Mouse (Mus musculus) midbrain, embryonic 15.5 days (tissue): ENCODE data around the gene Olfr165. TPM values are rescaled to one million over a fixed set of nuclear protein-coding genes. Genes with fewer than 3 reads are reported as not detected.
"Not testable (repeated sequence)": the region's sequence is repeated elsewhere in the genome, so short reads cannot be mapped to it uniquely, and the experiment has no call there.

Experiments
- ATAC-seq: fragments of 200-750 bp; cut with Nextera tagmentation; replicated peaks from 2 replicates; pipeline ENCODE4 v1.8.0; 2017; ENCODE audit warnings: moderate TSS enrichment
- H3K27ac ChIP-seq: fragments of 300-500 bp; sonication (generic); 2 replicates; pipeline ENCODE4 v1.5.1; 2015; ENCODE audit warnings: mild to moderate bottlenecking, inconsistent platforms
- H3K27me3 ChIP-seq: fragments of 300-500 bp; sonication (generic); replicated peaks from 2 replicates; pipeline ENCODE4 v1.6.1; 2015; ENCODE audit warnings: inconsistent platforms
- H3K36me3 ChIP-seq: fragments of 300-500 bp; sonication (generic); replicated peaks from 2 replicates; pipeline ENCODE4 v1.6.1; 2015; ENCODE audit warnings: inconsistent platforms
- H3K4me1 ChIP-seq: fragments of 300-500 bp; sonication (generic); 2 replicates; pipeline ENCODE4 v1.6.1; 2015; ENCODE audit warnings: inconsistent platforms
- H3K4me2 ChIP-seq: fragments of 300-500 bp; sonication (generic); 2 replicates; pipeline ENCODE4 v1.6.1; 2015; ENCODE audit warnings: inconsistent platforms, mild to moderate bottlenecking, moderate library complexity
- H3K4me3 ChIP-seq: fragments of 300-500 bp; sonication (generic); 2 replicates; pipeline ENCODE4 v1.5.1; 2015; ENCODE audit warnings: mild to moderate bottlenecking, inconsistent platforms
- H3K9ac ChIP-seq: fragments of 300-500 bp; sonication (generic); 2 replicates; pipeline ENCODE4 v1.6.1; 2015; ENCODE audit warnings: mild to moderate bottlenecking, inconsistent platforms
- H3K9me3 ChIP-seq: fragments of 300-500 bp; sonication (generic); 2 replicates; pipeline ENCODE4 v1.6.1; 2016; ENCODE audit warnings: inconsistent platforms
- WGBS: fragments of 180-500 bp; shearing (Covaris S2); methylation state at CpG from one replicate; pipeline ENCODE4 v1.1.7; 2015; ENCODE audit warnings: mixed read lengths; 5-methylcytosine and 5-hydroxymethylcytosine counted together
- polyA plus RNA-seq: library from polyadenylated mRNA; unstranded; fragments of >200 nt; fragmentation: Nextera tagmentation; extraction: Ambion mirVana; gene quantifications from 2 replicates; pipeline ENCODE4 v1.2.1, GENCODE M21; 2015

Olfr165 gene
- polyA plus RNA-seq: not detected in 2 replicates

DNA sequence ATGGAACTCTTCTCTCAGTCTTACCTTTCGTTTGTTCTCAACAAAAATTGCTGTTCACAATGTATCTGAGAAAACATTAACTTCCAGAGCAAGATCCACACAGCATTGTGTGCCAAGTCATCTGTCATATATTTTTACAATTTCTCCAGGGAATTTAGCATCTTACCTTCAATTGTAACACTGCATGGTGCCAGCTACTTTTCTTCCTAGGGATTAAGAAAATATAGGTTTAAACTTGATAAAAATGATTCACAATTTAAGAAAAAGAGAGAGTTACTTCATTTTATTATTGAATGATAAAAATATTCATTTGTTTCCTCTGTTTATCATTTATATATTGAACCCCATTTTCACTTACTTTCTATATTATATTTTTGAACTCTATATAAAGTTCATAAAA, at the start of gene Olfr165:
Olfr165 (minus strand) TSS at position 101 of the 400 bp plus-strand sequence.
- ATAC-seq: no peak
- WGBS: 62% methylated on average over 1 of the region's 1 CpGs

GRCm38 (mm10) chr16:19464365-19464764, 41.4 kb upstream of the Olfr165 start:
- Histone ChIP-seq H3K9ac (no peak overlapping the region), H3K4me2 (no peak overlapping the region), H3K27me3 (no peaks in the 10 kb centered on the region), H3K9me3 (no peaks in the 10 kb centered on the region), H3K4me1 (no peaks in the 10 kb centered on the region), H3K36me3 (no peaks in the 10 kb centered on the region), H3K4me3 (no peak overlapping the region), H3K27ac (no peak overlapping the region)
- WGBS: 88% methylated on average over 1 of the region's 1 CpGs
- no peak for ATAC-seq

More for the DNA sequence above, at the start of gene Olfr165:
- Histone ChIP-seq H3K9me3 (no peaks in the 10 kb centered on the region), H3K36me3 (no peaks in the 10 kb centered on the region), H3K9ac (no peak within 1 kb of the TSS), H3K27ac (no peak within 1 kb of the TSS), H3K4me3 (no peak within 1 kb of the TSS), H3K4me1 (no peaks in the 10 kb centered on the region), H3K27me3 (no peaks in the 10 kb centered on the region), H3K4me2 (no peak within 1 kb of the TSS)

DNA sequence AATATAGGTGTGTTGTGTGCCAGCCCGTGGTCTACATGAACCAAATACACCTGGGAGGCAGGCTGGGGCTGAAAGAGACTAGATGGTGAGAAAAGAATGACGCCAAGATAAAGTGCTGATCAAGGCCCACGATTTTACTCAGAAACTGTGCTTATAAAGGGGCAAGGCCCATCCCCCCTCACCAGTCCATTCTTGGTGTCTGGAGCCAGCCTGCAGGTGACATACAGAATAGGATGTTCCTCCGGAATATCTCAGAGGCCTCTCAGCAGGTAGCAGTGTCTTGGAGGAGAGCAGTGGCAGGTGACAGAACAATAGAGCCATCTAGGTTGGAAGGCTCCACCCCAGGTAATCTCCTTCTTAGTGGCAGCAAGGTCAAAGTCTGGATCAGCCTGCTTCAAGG, 35.8 kb upstream of the Olfr165 start:
- not testable (repeated sequence) for H3K27ac ChIP-seq, ATAC-seq

DNA sequence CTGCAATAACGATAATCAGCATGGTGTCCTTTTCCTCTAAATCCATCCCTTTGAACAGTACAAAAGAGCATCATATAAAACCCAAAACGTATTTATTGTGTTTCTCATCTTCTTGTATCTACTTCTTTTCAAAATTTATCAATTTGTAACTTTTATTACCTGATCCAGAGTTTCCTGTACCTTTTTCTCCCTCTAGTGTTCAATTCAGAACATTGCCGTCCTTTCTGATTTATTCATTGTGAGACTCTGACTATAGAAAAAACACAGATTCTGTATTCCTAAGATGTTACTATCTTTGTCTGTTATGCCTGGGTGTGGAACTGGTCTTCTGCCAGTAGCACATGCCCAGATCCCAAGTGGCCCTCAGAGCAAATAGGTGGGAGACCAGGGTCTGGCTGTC, 35.0 kb downstream of the Olfr165 start:
- Histone ChIP-seq H3K9me3 (no peaks in the 10 kb centered on the region), H3K36me3 (no peaks in the 10 kb centered on the region), H3K9ac (no peak overlapping the region), H3K4me3 (no peak overlapping the region), H3K27me3 (no peaks in the 10 kb centered on the region), H3K27ac (no peak overlapping the region), H3K4me1 (no peaks in the 10 kb centered on the region), H3K4me2 (no peak overlapping the region)
- 61% methylated on average over 3 of the region's 3 CpGs for whole genome bisulfite sequencing
- ATAC-seq: no peak

More for the DNA sequence above, 35.8 kb upstream of the Olfr165 start:
- 83% methylated on average over 4 of the region's 4 CpGs for WGBS
- not testable (repeated sequence) for H3K36me3 ChIP-seq, H3K4me2 ChIP-seq, H3K27me3 ChIP-seq, H3K4me1 ChIP-seq, H3K9ac ChIP-seq, H3K4me3 ChIP-seq, H3K9me3 ChIP-seq

Other genes starting within 250 kb of the Olfr165 start
- gene Olfr164, start 109.1 kb downstream of the Olfr165 start, polyA plus RNA-seq: not detected in 2 replicates
- not detected in 2 replicates for gene Olfr166, start 60.6 kb upstream of the Olfr165 start, polyA plus RNA-seq
- not detected in 2 replicates for gene Olfr167, start 99.1 kb upstream of the Olfr165 start, polyA plus RNA-seq
- not detected in 2 replicates for gene Olfr168, start 112.4 kb upstream of the Olfr165 start, polyA plus RNA-seq
- gene Olfr169, start 148.7 kb upstream of the Olfr165 start, polyA plus RNA-seq: not detected in 2 replicates
- not detected in 2 replicates for gene Olfr170, start 188.7 kb upstream of the Olfr165 start, polyA plus RNA-seq
- not detected in 2 replicates for gene Olfr171, start 206.8 kb upstream of the Olfr165 start, polyA plus RNA-seq